Mouse (Mus musculus): ENCODE results near the gene Dgki. TPM values are rescaled to one million over a fixed set of nuclear protein-coding genes. Genes with fewer than 3 reads are reported as not detected.

The Dgki gene
- polyA plus RNA-seq, 1 experiment, result not detected

GRCm38 (mm10) chr6:37328671-37329070 is 28.7 kb upstream of the Dgki start:
- Histone ChIP-seq H3K4me1 (ENCODE audit: control insufficient read depth) (no peaks in the 10 kb centered on the region), H3K9me3 (ENCODE audit: control insufficient read depth, low read length) (no peaks in the 10 kb centered on the region), H3K36me3 (ENCODE audit: control insufficient read depth) (no peaks in the 10 kb centered on the region; the same call in 1 of the 2 replicates), H3K27me3 (ENCODE audit: control insufficient read depth) (no peaks in the 10 kb centered on the region), H3K4me3 (replicated peaks) (no peak overlapping the region)
- TF ChIP-seq GATA1 (IDR thresholded peaks at IDR 0.05; ENCODE audit: low read length), result no peak
- no peak for TF ChIP-seq TAL1 (IDR thresholded peaks at IDR 0.05; ENCODE audit: low read length)

- no peaks in the 10 kb centered on the region for H3K27me3 ChIP-seq (ENCODE audit: control insufficient read depth)
- TF ChIP-seq GATA1 (IDR thresholded peaks at IDR 0.05; ENCODE audit: low read length), result no peak
- TF ChIP-seq TAL1 (IDR thresholded peaks at IDR 0.05; ENCODE audit: low read length), result no peak
- H3K9me3 ChIP-seq (ENCODE audit: control insufficient read depth, low read length), result no peaks in the 10 kb centered on the region
- no peaks in the 10 kb centered on the region for H3K4me1 ChIP-seq (ENCODE audit: control insufficient read depth)
- no peaks in the 10 kb centered on the region; the same call in 1 of the 2 replicates for H3K36me3 ChIP-seq (ENCODE audit: control insufficient read depth)
- no peak overlapping the region for H3K4me3 ChIP-seq (replicated peaks)
These were observed 27.5 kb upstream of the Dgki start for GRCm38 (mm10) chr6:37327519-37327918.

DNA sequence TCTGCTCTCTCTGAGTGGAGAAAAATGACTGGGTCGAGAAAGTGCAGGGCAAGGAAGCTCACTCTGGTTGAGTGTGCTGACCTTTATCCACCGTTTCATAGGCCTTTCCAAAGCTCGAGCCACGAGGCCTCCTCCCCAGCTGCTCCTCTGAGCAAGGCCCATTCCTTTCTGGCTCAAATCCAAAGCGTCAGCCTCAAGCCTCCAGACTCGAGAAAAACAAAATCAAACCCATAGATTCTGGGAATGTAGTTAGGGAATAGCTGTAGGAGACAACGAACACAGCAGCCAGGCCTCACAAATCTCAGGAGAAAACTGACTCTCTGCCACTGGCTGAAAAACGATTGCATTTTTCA is 26.6 kb upstream of the Dgki start:
- Histone ChIP-seq H3K9me3 (ENCODE audit: control insufficient read depth, low read length) (no peaks in the 10 kb centered on the region), H3K4me3 (replicated peaks) (no peak overlapping the region), H3K36me3 (ENCODE audit: control insufficient read depth) (no peaks in the 10 kb centered on the region; the same call in 1 of the 2 replicates), H3K4me1 (ENCODE audit: control insufficient read depth) (no peaks in the 10 kb centered on the region), H3K27me3 (ENCODE audit: control insufficient read depth) (no peaks in the 10 kb centered on the region)
- TF ChIP-seq TAL1 (IDR thresholded peaks at IDR 0.05; ENCODE audit: low read length) (no peak), GATA1 (IDR thresholded peaks at IDR 0.05; ENCODE audit: low read length) (no peak)

DNA sequence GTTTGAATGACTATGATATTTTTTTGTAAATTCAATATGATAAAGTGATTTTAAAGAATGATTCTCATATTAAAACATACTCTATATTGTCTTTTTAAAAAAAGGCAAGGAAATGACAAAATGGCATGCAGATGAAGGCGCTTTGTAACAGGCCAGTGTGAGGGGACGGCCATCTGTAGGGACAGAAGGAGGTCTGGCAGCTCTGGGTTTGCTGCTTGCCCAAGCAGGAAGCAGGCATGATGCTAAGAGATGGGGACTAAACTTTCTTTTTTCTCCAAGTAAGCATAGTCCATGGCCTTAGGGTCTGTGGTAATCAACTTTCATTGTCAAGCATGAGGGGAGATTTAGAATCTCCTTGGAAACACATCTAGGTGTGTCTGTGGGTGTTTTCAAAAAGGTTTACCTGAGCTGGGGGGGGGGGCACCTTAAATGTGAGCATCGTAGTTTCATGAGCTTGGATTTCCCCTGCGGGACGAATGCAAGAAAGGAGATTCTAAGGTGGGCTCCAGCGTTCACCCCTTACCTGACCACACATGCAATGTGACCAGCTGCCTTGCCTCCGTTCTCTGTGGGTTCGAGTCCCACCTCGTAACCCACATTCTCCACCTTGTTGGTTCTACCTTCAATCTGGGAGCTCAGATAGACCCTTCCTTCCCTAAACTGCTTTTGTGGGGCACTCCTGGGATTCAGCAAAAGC is 26.1 kb upstream of the Dgki start:
- no peaks in the 10 kb centered on the region for H3K27me3 ChIP-seq (ENCODE audit: control insufficient read depth)
- H3K36me3 ChIP-seq (ENCODE audit: control insufficient read depth), result no peaks in the 10 kb centered on the region
- TF ChIP-seq TAL1 (IDR thresholded peaks at IDR 0.05; ENCODE audit: low read length), result no peak
- no peak for TF ChIP-seq GATA1 (IDR thresholded peaks at IDR 0.05; ENCODE audit: low read length)
- no peaks in the 10 kb centered on the region for H3K4me1 ChIP-seq (ENCODE audit: control insufficient read depth)
- H3K9me3 ChIP-seq (ENCODE audit: control insufficient read depth, low read length), result no peaks in the 10 kb centered on the region
- H3K4me3 ChIP-seq (replicated peaks), result no peak overlapping the region

DNA sequence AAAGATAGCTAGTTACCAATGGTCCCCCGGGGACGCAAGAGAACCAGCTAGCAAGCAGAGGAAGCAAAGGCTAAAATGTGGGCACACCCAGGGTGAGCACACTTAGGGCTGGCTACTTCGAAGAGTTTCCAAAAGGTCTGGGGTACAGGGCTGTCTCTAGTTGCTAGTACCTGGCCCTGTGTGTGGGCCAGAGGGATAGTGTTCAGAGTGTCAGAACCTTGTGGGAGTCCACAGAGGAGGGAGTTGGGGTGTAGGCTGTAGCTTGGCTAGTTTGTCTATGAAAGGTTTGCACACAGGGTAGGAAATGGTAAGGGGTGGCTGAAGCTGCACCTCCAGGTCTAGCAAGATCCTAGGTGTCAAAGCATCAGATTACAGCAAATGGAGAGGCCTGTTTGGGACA is 25.1 kb upstream of the Dgki start:
- TF ChIP-seq TAL1 (IDR thresholded peaks at IDR 0.05; ENCODE audit: low read length), result no peak
- TF ChIP-seq GATA1 (IDR thresholded peaks at IDR 0.05; ENCODE audit: low read length), result no peak

DNA sequence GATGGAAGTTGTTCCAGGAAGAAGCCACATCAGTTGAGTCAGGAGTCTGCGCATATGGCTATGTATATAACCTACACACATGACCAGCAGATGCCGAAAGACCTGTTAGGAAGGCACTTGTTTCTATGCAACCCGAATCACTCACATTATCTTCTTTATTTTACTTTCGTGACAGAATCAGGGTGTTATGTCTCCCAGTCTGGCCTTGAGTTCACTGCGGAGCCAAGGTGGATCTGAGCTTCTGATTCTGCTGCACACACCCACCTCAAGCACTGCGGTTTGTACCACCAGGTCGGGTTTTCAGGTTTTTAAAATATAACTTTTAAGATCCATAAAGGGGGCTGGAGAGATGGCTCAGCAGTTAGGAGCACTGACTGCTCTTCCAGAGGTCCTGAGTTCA is 22.7 kb upstream of the Dgki start:
- no peaks in the 10 kb centered on the region for H3K9me3 ChIP-seq (ENCODE audit: control insufficient read depth, low read length)
- no peaks in the 10 kb centered on the region for H3K27me3 ChIP-seq (ENCODE audit: control insufficient read depth)
- H3K36me3 ChIP-seq (ENCODE audit: control insufficient read depth), result no peaks in the 10 kb centered on the region
- H3K4me3 ChIP-seq (replicated peaks), result no peak overlapping the region
- no peaks in the 10 kb centered on the region for H3K4me1 ChIP-seq (ENCODE audit: control insufficient read depth)
- TF ChIP-seq GATA1 (IDR thresholded peaks at IDR 0.05; ENCODE audit: low read length) (no peak), TAL1 (IDR thresholded peaks at IDR 0.05; ENCODE audit: low read length) (no peak)

More for the DNA sequence above, 25.1 kb upstream of the Dgki start:
- no peaks in the 10 kb centered on the region for H3K36me3 ChIP-seq (ENCODE audit: control insufficient read depth)
- H3K4me3 ChIP-seq (replicated peaks), result no peak overlapping the region
- no peaks in the 10 kb centered on the region for H3K4me1 ChIP-seq (ENCODE audit: control insufficient read depth)
- H3K27me3 ChIP-seq (ENCODE audit: control insufficient read depth), result no peaks in the 10 kb centered on the region
- H3K9me3 ChIP-seq (ENCODE audit: control insufficient read depth, low read length), result no peaks in the 10 kb centered on the region

DNA sequence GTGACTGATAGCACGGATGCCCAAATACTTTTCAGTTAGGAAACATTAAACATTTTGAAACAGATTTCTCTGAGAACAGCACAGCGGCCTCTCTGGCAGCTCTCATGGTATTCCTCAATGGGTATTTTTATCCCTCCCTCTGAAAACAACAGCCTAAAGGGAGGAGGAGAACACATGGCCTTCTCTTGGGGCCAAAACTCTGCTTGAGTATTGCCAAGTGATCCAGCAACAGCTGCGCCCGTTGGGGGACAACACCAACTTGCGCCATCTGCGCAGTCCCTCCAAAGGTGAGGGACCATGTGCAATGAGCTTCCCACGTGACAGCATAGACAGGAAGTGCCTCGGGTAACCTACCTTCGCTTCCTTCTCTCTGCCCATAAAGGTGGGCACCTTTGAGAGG is 22.1 kb upstream of the Dgki start:
- H3K4me3 ChIP-seq (replicated peaks), result no peak overlapping the region
- H3K36me3 ChIP-seq (ENCODE audit: control insufficient read depth), result no peaks in the 10 kb centered on the region
- no peaks in the 10 kb centered on the region for H3K9me3 ChIP-seq (ENCODE audit: control insufficient read depth, low read length)
- H3K27me3 ChIP-seq (ENCODE audit: control insufficient read depth), result no peaks in the 10 kb centered on the region
- H3K4me1 ChIP-seq (ENCODE audit: control insufficient read depth), result no peaks in the 10 kb centered on the region
- TF ChIP-seq GATA1 (IDR thresholded peaks at IDR 0.05; ENCODE audit: low read length), result no peak

- H3K4me3 ChIP-seq (replicated peaks), result no peak overlapping the region
- TF ChIP-seq GATA1 (IDR thresholded peaks at IDR 0.05; ENCODE audit: low read length) (no peak), TAL1 (IDR thresholded peaks at IDR 0.05; ENCODE audit: low read length) (no peak)
- no peaks in the 10 kb centered on the region for H3K36me3 ChIP-seq (ENCODE audit: control insufficient read depth)
- no peaks in the 10 kb centered on the region for H3K4me1 ChIP-seq (ENCODE audit: control insufficient read depth)
- H3K9me3 ChIP-seq (ENCODE audit: control insufficient read depth, low read length), result no peaks in the 10 kb centered on the region
- no peaks in the 10 kb centered on the region for H3K27me3 ChIP-seq (ENCODE audit: control insufficient read depth)
These were observed 17.9 kb upstream of the Dgki start for GRCm38 (mm10) chr6:37317904-37318303.

DNA sequence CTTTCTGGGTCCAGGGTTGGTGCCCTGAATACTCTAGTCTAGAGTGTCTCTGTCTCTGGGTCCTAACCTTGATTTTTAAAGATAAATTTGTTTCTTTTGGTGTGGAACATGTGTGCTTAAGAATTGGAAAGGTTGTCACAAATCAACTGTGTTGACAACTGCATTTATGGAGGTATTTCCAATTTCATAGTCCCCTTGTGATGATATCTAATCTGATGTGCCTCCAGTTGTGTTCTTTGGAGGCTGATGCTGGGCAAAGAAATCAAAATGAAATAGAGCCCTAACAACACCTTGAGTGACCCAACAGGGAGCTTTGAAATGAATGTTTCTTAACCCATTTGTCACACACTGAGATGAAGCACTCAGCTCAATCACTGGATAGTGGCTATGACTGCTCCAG is 15.5 kb upstream of the Dgki start:
- H3K36me3 ChIP-seq (ENCODE audit: control insufficient read depth), result no peaks in the 10 kb centered on the region

DNA sequence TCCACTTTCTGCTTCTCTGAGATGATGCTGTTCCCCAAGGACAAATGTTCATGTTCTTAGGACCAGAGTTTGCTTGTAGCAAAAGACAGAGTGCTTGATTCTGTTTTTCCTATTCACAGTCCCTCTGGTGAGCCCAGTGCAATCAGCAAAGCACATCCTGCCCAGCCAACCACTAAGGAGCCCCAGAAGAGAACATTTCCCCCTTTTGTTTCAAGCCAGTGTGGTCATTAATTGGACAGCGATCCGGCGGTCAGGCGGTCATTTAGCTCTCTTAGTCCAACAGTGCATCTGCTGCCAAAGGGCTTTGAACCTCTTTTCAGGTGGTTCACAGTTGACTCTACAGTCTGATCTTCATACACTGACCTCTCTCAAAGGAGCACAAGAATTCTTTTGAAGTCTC is 10.6 kb upstream of the Dgki start:
- no peaks in the 10 kb centered on the region for H3K27me3 ChIP-seq (ENCODE audit: control insufficient read depth)
- H3K36me3 ChIP-seq (ENCODE audit: control insufficient read depth), result no peaks in the 10 kb centered on the region
- no peaks in the 10 kb centered on the region for H3K4me1 ChIP-seq (ENCODE audit: control insufficient read depth)
- no peak overlapping the region for H3K4me3 ChIP-seq (replicated peaks)
- TF ChIP-seq GATA1 (IDR thresholded peaks at IDR 0.05; ENCODE audit: low read length) (no peak), TAL1 (IDR thresholded peaks at IDR 0.05; ENCODE audit: low read length) (no peak)
- H3K9me3 ChIP-seq (ENCODE audit: control insufficient read depth, low read length), result no peaks in the 10 kb centered on the region

More for the DNA sequence above, 15.5 kb upstream of the Dgki start:
- H3K4me1 ChIP-seq (ENCODE audit: control insufficient read depth), result no peaks in the 10 kb centered on the region
- TF ChIP-seq GATA1 (IDR thresholded peaks at IDR 0.05; ENCODE audit: low read length) (no peak), TAL1 (IDR thresholded peaks at IDR 0.05; ENCODE audit: low read length) (no peak)
- no peaks in the 10 kb centered on the region for H3K9me3 ChIP-seq (ENCODE audit: control insufficient read depth, low read length)
- no peaks in the 10 kb centered on the region for H3K27me3 ChIP-seq (ENCODE audit: control insufficient read depth)
- H3K4me3 ChIP-seq (replicated peaks), result no peak overlapping the region
